Mouse (Mus musculus) adrenal gland, postnatal 4 days (tissue): ENCODE results near the gene Klkb1. TPM values are rescaled to one million over a fixed set of nuclear protein-coding genes. Genes with fewer than 3 reads are reported as not detected.

Source experiments
- total RNA-seq, 2 experiments: library from RNA; stranded (reverse); gene quantifications; 2 replicates each; pipeline ENCODE4 v1.2.3; 2021

Gene Klkb1
- total RNA-seq, 2 experiments from 2014 or later: 0.17 to 5.6 TPM

Other genes starting within 250 kb of the Klkb1 start
- under 1 TPM in 1 of 2 experiments, not detected in 1; 0.36 TPM for gene Mtnr1a, start 225.7 kb downstream of the Klkb1 start, total RNA-seq
- gene F11, start 32.8 kb downstream of the Klkb1 start, total RNA-seq: 10 to 100 TPM in 1 of 2 experiments, under 1 TPM in 1; 0.34 to 12.8 TPM
- 1 to 10 TPM in 1 of 2 experiments, under 1 TPM in 1; 0.39 to 4.2 TPM for gene Gm45753, start 13.6 kb upstream of the Klkb1 start, total RNA-seq
- 10 to 100 TPM; 10.4 to 12.7 TPM for gene Cyp4v3, start 38.4 kb upstream of the Klkb1 start, total RNA-seq
- 10 to 100 TPM; 11.5 to 24.3 TPM for gene Fam149a, start 87.4 kb upstream of the Klkb1 start, total RNA-seq
- 10 to 100 TPM in 1 of 2 experiments, 1 to 10 TPM in 1; 9.7 to 10.7 TPM for gene Tlr3, start 116.2 kb upstream of the Klkb1 start, total RNA-seq
- gene Sorbs2, start 212.9 kb upstream of the Klkb1 start, total RNA-seq: 10 to 100 TPM; 88.1 TPM